Mouse (Mus musculus): Measurements from ENCODE around the gene Fmnl2. TPM values are rescaled to one million over a fixed set of nuclear protein-coding genes. Genes with fewer than 3 reads are reported as not detected.

Fmnl2 gene
- polyA plus RNA-seq, 1 experiment from 2014 or later = 1.8 TPM

- no peaks in the 10 kb centered on the region for H3K9me3 ChIP-seq (ENCODE audit: control insufficient read depth, low read length)
- H3K27me3 ChIP-seq (replicated peaks; ENCODE audit: control insufficient read depth, insufficient read depth, low read length) = no peaks in the 10 kb centered on the region
- no peak overlapping the region for H3K4me2 ChIP-seq (ENCODE audit: low read depth, low read length)
- 93% methylated on average over 4 of the region's 4 CpGs for WGBS
- H3K4me3 ChIP-seq (ENCODE audit: low read length) = no peak overlapping the region
- no peak overlapping the region for H3K27ac ChIP-seq (ENCODE audit: low read length)
- H3K9ac ChIP-seq (ENCODE audit: low read depth, low read length) = no peak overlapping the region
- no peak for ATAC-seq
- peaks cover 10% of the 10 kb centered on the region; the same call in 1 of the 2 replicates for H3K4me1 ChIP-seq (ENCODE audit: control insufficient read depth, insufficient read depth, low read length)
- no peaks in the 10 kb centered on the region for H3K36me3 ChIP-seq (ENCODE audit: control insufficient read depth, insufficient read depth, low read length)
These were observed 43.1 kb downstream of the Fmnl2 start for GRCm38 (mm10) chr2:52900780-52901179.

GRCm38 (mm10) chr2:52901300-52902013 is 43.8 kb downstream of the Fmnl2 start:
- Histone ChIP-seq H3K4me2 (ENCODE audit: low read depth, low read length) (no peak overlapping the region), H3K36me3 (ENCODE audit: control insufficient read depth, insufficient read depth, low read length) (no peaks in the 10 kb centered on the region)

GRCm38 (mm10) chr2:52902456-52902855 is 44.8 kb downstream of the Fmnl2 start:
- ATAC-seq = no peak
- Histone ChIP-seq H3K9me3 (ENCODE audit: control insufficient read depth, low read length) (no peaks in the 10 kb centered on the region), H3K4me2 (ENCODE audit: low read depth, low read length) (no peak overlapping the region), H3K4me1 (ENCODE audit: control insufficient read depth, insufficient read depth, low read length) (peaks cover 10% of the 10 kb centered on the region; the same call in 1 of the 2 replicates), H3K36me3 (ENCODE audit: control insufficient read depth, insufficient read depth, low read length) (no peaks in the 10 kb centered on the region), H3K27me3 (replicated peaks; ENCODE audit: control insufficient read depth, insufficient read depth, low read length) (no peaks in the 10 kb centered on the region), H3K27ac (ENCODE audit: low read length) (no peak overlapping the region), H3K4me3 (ENCODE audit: low read length) (no peak overlapping the region), H3K9ac (ENCODE audit: low read depth, low read length) (no peak overlapping the region)
- WGBS = 61% methylated on average over 3 of the region's 3 CpGs

More at GRCm38 (mm10) chr2:52901300-52902013, 43.8 kb downstream of the Fmnl2 start:
- H3K27me3 ChIP-seq (replicated peaks; ENCODE audit: control insufficient read depth, insufficient read depth, low read length) = no peaks in the 10 kb centered on the region
- no peak for ATAC-seq
- H3K9me3 ChIP-seq (ENCODE audit: control insufficient read depth, low read length) = no peaks in the 10 kb centered on the region
- no peak overlapping the region for H3K27ac ChIP-seq (ENCODE audit: low read length)
- 86% methylated on average over 6 of the region's 6 CpGs for WGBS
- H3K9ac ChIP-seq (ENCODE audit: low read depth, low read length) = no peak overlapping the region
- no peak overlapping the region for H3K4me3 ChIP-seq (ENCODE audit: low read length)
- H3K4me1 ChIP-seq (ENCODE audit: control insufficient read depth, insufficient read depth, low read length) = peaks cover 10% of the 10 kb centered on the region; the same call in 1 of the 2 replicates

GRCm38 (mm10) chr2:52903228-52903963 is 45.7 kb downstream of the Fmnl2 start:
- Histone ChIP-seq H3K9ac (ENCODE audit: low read depth, low read length) (no peak overlapping the region), H3K4me1 (ENCODE audit: control insufficient read depth, insufficient read depth, low read length) (peaks cover 10% of the 10 kb centered on the region; the same call in 1 of the 2 replicates), H3K36me3 (ENCODE audit: control insufficient read depth, insufficient read depth, low read length) (no peaks in the 10 kb centered on the region), H3K4me2 (ENCODE audit: low read depth, low read length) (no peak overlapping the region), H3K27me3 (replicated peaks; ENCODE audit: control insufficient read depth, insufficient read depth, low read length) (no peaks in the 10 kb centered on the region), H3K9me3 (ENCODE audit: control insufficient read depth, low read length) (no peaks in the 10 kb centered on the region), H3K4me3 (ENCODE audit: low read length) (no peak overlapping the region), H3K27ac (ENCODE audit: low read length) (no peak overlapping the region)
- WGBS = 52% methylated on average over 8 of the region's 8 CpGs
- peak; percentile 71 for ATAC-seq

GRCm38 (mm10) chr2:52904526-52904925 is 46.9 kb downstream of the Fmnl2 start:
- no peak overlapping the region for H3K4me3 ChIP-seq (ENCODE audit: low read length)
- ATAC-seq = no peak
- no peaks in the 10 kb centered on the region for H3K9me3 ChIP-seq (ENCODE audit: control insufficient read depth, low read length)
- peaks cover 10% of the 10 kb centered on the region; the same call in 1 of the 2 replicates for H3K4me1 ChIP-seq (ENCODE audit: control insufficient read depth, insufficient read depth, low read length)
- no peak overlapping the region for H3K9ac ChIP-seq (ENCODE audit: low read depth, low read length)
- WGBS = 68% methylated on average over 5 of the region's 5 CpGs
- no peak overlapping the region for H3K27ac ChIP-seq (ENCODE audit: low read length)
- no peak overlapping the region for H3K4me2 ChIP-seq (ENCODE audit: low read depth, low read length)
- H3K27me3 ChIP-seq (replicated peaks; ENCODE audit: control insufficient read depth, insufficient read depth, low read length) = no peaks in the 10 kb centered on the region
- no peaks in the 10 kb centered on the region for H3K36me3 ChIP-seq (ENCODE audit: control insufficient read depth, insufficient read depth, low read length)

GRCm38 (mm10) chr2:52913311-52913710 is 55.7 kb downstream of the Fmnl2 start:
- Histone ChIP-seq H3K27me3 (replicated peaks; ENCODE audit: control insufficient read depth, insufficient read depth, low read length) (no peaks in the 10 kb centered on the region), H3K4me3 (ENCODE audit: low read length) (no peak overlapping the region), H3K9ac (ENCODE audit: low read depth, low read length) (no peak overlapping the region), H3K27ac (ENCODE audit: low read length) (no peak overlapping the region), H3K4me1 (ENCODE audit: control insufficient read depth, insufficient read depth, low read length) (no peaks in the 10 kb centered on the region), H3K36me3 (ENCODE audit: control insufficient read depth, insufficient read depth, low read length) (no peaks in the 10 kb centered on the region), H3K9me3 (ENCODE audit: control insufficient read depth, low read length) (no peaks in the 10 kb centered on the region), H3K4me2 (ENCODE audit: low read depth, low read length) (no peak overlapping the region)
- 39% methylated on average over 2 of the region's 2 CpGs for WGBS
- ATAC-seq = no peak

GRCm38 (mm10) chr2:52913746-52914145 is 56.1 kb downstream of the Fmnl2 start:
- H3K4me3 ChIP-seq (ENCODE audit: low read length) = no peak overlapping the region
- H3K4me1 ChIP-seq (ENCODE audit: control insufficient read depth, insufficient read depth, low read length) = no peaks in the 10 kb centered on the region
- H3K9ac ChIP-seq (ENCODE audit: low read depth, low read length) = no peak overlapping the region
- no peak overlapping the region for H3K4me2 ChIP-seq (ENCODE audit: low read depth, low read length)
- H3K36me3 ChIP-seq (ENCODE audit: control insufficient read depth, insufficient read depth, low read length) = no peaks in the 10 kb centered on the region
- H3K9me3 ChIP-seq (ENCODE audit: control insufficient read depth, low read length) = no peaks in the 10 kb centered on the region
- no peak for ATAC-seq
- H3K27me3 ChIP-seq (replicated peaks; ENCODE audit: control insufficient read depth, insufficient read depth, low read length) = no peaks in the 10 kb centered on the region
- 32% methylated on average over 5 of the region's 5 CpGs for WGBS
- no peak overlapping the region for H3K27ac ChIP-seq (ENCODE audit: low read length)

GRCm38 (mm10) chr2:52915536-52915935 is 57.9 kb downstream of the Fmnl2 start:
- Histone ChIP-seq H3K4me1 (ENCODE audit: control insufficient read depth, insufficient read depth, low read length) (no peaks in the 10 kb centered on the region), H3K27ac (ENCODE audit: low read length) (no peak overlapping the region), H3K4me3 (ENCODE audit: low read length) (no peak overlapping the region), H3K4me2 (ENCODE audit: low read depth, low read length) (no peak overlapping the region), H3K9me3 (ENCODE audit: control insufficient read depth, low read length) (no peaks in the 10 kb centered on the region), H3K9ac (ENCODE audit: low read depth, low read length) (no peak overlapping the region), H3K27me3 (replicated peaks; ENCODE audit: control insufficient read depth, insufficient read depth, low read length) (no peaks in the 10 kb centered on the region), H3K36me3 (ENCODE audit: control insufficient read depth, insufficient read depth, low read length) (no peaks in the 10 kb centered on the region)
- no peak for ATAC-seq
- 85% methylated on average over 5 of the region's 5 CpGs for WGBS

GRCm38 (mm10) chr2:52918094-52918493 is 60.4 kb downstream of the Fmnl2 start:
- Histone ChIP-seq H3K27ac (ENCODE audit: low read length) (no peak overlapping the region), H3K27me3 (replicated peaks; ENCODE audit: control insufficient read depth, insufficient read depth, low read length) (no peaks in the 10 kb centered on the region), H3K36me3 (ENCODE audit: control insufficient read depth, insufficient read depth, low read length) (no peaks in the 10 kb centered on the region), H3K9ac (ENCODE audit: low read depth, low read length) (no peak overlapping the region), H3K4me2 (ENCODE audit: low read depth, low read length) (no peak overlapping the region), H3K9me3 (ENCODE audit: control insufficient read depth, low read length) (no peaks in the 10 kb centered on the region), H3K4me1 (ENCODE audit: control insufficient read depth, insufficient read depth, low read length) (no peaks in the 10 kb centered on the region), H3K4me3 (ENCODE audit: low read length) (no peak overlapping the region)
- ATAC-seq = no peak
- 54% methylated on average over 5 of the region's 5 CpGs for WGBS
